Mouse (Mus musculus) cerebellum, adult 2 months (tissue): ENCODE measurements around the gene Gemin2.

Experiments
- CTCF ChIP-seq: fragments of 200-500 bp; IDR thresholded peaks from 2 replicates; pipeline ENCODE4 v1.5.1; 2011; ENCODE audit warnings: low read depth, mild to moderate bottlenecking, control low read depth, low read length, moderate library complexity, borderline replicate concordance; ENCODE audit not compliant: insufficient read depth
- POLR2A ChIP-seq: fragments of 200-500 bp; IDR thresholded peaks from 2 replicates; pipeline ENCODE4 v1.6.1; 2011; ENCODE audit warnings: low read length, control low read depth, borderline replicate concordance; ENCODE audit not compliant: insufficient read depth

DNA sequence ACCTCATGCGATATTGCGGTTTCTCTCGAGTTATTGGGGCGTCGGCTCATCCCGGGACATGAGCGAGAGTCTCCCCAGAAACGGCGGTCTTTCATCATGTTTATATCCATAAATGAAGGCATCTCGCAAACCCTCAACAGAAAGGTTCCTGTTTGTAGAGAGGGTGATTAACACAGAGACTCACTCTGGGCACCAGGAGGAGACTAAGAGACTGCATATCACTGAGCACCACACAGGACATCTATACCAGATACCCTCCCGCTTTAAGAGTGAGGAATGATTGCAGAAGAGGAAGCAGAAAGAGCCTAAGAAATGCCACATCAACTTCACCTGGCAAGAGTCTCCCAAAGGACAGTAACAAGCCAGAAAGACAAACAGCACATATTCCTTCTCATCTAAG lies 43.0 kb downstream of the Gemin2 start:
- TF ChIP-seq CTCF (no peak), POLR2A (no peak)
